Mouse (Mus musculus): ENCODE data around the gene Nup205.
"Not testable (repeated sequence)": the region's sequence is repeated elsewhere in the genome, so short reads cannot be mapped to it uniquely, and the experiment has no call there.

Nup205 gene

DNA sequence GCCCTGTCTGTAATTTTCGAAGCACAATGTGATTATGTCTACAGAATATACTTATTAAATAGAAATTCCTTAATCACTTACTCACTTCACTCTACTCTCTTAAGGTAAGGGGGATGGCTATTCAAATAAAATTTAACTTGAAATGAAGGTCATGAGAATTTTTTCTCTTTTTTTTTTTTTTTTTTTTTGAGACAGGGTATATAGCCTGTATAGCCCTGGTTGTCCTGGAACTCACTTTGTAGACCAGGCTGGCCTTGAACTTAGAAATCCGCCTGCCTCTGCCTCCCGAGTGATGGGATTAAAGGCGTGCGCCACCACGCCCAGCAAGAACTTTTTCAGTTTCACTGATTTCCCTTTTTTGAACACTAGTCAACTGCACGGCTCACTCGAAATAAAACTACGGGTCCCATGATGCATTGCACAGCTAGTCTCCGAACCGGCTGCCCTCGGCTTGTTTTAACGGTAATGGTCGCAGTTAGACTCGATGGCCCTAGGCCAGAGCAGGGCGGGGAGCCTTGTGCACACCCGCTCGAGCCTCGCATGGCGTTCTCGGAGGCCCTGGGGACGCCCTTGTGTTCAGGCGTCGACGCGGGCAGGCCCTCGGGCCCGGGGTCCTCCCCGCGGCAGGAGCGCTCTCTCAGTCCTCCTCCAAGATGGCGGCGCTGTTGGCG lies at the start of gene Nup205:
Gene Nup205 (plus strand): TSS at position 443 of the 671 bp plus-strand sequence.
- peak; percentile 68 to 79 for DNase-seq (ENCODE audit: low spot score in 2 of 2)

DNA sequence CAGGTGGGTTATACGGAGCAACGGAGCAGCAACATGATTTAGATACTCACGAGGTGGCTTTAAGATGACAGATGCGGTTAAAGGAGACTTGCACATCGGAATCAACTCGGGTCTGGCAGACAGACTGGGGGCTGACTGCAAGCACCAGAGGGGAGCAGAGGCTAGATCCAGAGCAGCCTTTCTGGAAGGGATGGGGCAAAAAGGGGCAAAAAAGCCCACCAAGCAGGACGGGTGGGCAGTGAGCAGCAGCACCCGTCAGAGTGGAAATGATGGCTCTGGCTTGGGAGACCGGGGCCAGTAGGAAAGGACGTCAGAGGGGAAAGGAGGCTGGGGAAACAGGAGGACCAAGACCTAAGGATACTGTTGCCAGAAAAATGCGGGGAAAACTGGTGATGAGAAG lies 44.4 kb upstream of the Nup205 start:
- DNase-seq (ENCODE audit: low spot score in 2 of 2) = no peak

DNA sequence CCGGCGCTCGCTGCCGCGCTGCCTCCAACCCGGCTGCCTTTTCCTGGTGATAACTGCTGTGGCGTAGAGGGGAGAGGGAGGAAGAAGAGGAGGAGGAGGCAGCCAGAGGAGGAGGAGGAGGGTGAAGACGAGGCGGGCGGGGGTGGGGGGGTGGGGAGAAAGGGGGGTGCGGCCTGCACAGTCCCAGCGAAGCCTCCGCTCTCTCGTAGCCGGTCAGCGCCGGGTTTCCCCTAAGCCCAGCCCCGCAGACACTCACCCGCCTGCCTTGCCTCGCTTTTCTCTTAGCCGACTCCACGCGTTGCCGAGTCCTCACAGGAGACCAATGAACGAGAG lies 44.0 kb upstream of the Nup205 start:
- no peak for DNase-seq (ENCODE audit: low spot score in 2 of 2)

DNA sequence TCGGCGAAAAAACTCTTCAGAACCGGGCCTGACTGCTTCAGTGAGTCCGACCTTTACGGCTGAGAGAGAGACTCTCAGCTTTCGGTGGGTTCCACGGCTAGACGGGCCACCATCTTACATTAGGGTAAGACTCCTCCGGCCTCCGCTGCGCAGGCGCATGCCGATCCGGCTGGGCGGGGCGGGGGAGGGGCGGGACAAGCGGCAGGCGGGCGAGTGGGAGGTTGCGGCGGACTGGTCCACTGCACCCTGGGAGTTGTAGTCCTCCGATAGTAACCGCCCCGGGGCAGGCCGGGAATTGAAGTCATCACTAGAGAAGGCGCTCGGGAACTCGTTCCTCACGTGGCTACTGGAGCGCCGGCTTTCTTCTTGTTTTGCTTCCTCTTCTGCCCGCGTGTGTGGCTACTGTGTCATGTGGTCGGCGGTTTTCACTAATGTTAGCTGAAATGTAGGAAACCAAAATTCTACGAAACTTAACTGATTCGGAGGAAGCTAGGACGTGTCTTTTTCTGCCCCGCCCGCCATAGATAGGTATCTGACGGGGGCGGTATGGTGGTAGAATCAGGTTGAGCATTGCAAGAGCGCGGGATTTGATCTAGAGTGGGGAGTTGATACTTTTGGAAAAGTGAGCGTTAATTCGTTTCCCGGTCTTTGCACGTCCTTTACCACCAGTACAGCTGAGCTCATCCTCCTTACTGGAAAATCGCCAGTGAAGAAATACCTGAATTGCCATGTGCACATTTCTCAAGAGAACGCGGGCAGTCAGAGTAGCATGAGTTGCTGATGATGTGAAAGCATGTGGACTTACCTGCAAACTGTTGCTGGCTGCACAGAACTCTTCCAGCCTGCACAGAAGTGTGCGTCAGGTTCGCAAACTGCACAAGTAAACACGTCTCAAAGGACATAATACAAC lies 43.4 kb upstream of the Nup205 start, which contains the start of gene Cnot4:
Gene Cnot4 (minus strand): TSS at position 146 of the 910 bp plus-strand sequence.
- peak; percentile 98 to 99 for DNase-seq (ENCODE audit: low spot score in 2 of 2)

DNA sequence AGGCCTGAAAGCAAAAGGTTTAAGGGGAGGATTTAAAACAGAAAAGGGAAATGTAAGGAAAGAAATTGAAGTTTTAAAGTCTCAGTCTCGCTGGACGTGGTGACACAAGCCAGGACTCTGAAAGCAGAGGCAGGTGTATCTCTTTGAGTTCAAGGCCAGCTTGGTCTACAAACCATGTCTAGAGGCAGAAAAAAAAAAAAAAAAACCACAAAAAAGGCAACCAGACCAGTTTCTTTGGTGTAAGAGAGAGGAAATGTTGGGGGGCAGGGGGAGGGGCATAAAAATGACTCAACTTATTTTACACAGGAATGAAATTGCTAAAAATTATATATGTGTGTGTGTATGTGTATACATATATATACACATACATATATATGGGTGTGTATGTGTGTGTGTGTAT lies 42.4 kb upstream of the Nup205 start:
- DNase-seq (ENCODE audit: low spot score in 2 of 2) = no peak

DNA sequence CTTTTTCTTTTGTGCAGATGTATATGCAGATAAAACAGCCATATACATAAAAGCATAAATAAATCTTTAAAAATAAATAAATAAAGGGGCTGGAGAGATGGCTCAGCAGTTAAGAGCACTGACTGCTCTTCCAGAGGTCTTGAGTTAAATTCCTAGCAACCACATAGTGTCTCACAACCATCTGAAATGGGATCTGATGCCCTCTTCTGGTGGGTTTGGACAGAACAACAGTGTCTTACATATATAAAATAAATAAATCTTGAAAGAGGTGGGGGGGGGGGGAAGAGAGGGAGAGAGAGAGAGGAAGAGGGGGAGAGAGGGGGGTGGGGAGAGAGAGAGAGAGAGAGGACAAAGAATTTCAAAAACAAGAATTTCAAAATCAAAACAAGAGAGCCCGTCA lies 36.9 kb upstream of the Nup205 start:
- DNase-seq (ENCODE audit: low spot score in 2 of 2) = no peak

DNA sequence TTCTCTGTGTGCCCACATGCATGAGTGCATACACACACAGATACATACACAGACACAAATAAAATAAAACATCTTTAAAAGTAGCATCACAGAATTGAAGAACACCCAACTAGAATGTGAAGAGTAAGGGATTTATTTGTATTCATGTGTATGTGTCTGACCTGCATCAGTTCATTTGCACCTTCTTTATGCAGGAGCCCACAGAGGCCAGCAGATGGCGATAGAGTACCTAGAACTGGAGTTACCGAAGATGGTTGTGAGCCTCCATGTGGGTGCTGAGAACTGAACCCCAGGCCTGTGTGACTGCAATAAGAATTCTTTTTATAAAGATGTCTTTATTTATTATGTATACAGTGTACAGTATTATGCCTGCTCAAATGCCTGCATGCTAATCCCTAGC lies 31.7 kb upstream of the Nup205 start:
- DNase-seq (ENCODE audit: low spot score in 2 of 2) = no peak

DNA sequence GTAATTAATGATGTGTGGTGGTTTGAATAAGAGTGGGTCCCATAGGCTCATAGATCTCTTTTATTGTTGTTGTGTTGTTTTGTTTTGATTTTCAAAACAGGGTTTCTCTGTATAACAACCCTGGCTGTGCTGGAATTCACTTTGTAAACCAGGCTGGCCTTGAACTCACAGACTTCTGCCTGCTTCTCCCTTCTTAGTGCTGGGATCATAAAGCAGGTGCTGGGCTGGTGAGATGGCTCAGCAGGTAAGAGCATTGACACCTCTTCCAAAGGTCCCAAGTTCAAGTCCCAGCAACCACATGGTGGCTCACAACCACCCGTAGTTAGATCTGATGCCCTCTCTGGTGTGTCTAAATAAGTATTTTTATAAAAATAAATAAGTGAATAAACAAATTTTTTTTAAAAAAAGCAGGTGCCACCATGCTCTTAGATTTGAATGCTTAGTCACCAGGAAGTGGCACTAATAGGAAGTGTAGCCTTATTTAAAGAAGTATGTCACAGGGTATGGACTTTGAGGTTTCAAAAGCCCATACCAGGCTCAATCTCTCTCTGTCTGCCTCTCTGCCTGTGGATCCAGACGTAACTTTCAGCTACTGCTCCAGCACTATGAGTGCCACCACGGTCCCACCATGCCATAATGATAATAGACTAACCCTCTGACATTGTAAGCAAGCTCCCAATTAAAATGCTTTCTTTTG lies 29.3 kb upstream of the Nup205 start:
- no peak for DNase-seq (ENCODE audit: low spot score in 2 of 2)

DNA sequence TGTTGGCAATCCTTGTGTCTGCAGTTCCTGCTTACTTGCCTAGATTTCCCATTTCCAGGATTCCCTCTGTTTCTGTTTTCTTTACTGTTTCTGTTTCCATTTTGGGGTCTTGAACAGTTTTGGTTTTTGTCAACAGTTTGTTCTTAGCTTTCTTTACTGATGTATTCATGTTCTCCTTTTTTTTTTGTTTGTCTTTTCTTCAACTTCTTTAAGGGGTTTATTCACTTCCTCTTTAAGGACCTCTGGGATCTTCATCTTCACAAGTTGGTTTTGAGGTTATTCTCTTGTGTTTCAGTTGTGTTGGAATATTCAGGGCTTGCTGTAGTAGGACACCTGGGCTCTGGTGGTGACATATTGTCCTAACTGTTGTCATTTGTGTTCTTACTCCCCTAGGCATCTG lies 22.7 kb upstream of the Nup205 start:
- no peak for DNase-seq (ENCODE audit: low spot score in 2 of 2)

DNA sequence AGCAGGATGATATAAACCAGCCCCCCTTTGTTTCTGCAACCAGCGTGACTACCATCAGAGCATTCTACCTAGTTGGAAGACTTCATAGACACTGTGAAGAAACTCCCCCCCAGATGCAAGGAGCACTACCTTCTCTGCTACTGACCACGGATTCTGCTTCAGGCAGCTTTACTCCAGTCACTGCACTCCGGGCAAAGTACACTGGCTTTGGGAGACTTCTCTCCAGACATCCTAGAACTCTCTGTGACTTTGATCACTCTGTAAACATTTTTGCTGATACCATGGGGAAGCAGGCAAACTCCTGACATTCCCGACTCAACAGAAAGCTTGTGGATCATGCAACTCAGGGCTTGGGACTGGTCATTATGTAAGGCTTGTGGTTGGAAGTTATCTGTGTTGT lies 8.0 kb upstream of the Nup205 start:
- DNase-seq (ENCODE audit: low spot score in 2 of 2) = no peak

DNA sequence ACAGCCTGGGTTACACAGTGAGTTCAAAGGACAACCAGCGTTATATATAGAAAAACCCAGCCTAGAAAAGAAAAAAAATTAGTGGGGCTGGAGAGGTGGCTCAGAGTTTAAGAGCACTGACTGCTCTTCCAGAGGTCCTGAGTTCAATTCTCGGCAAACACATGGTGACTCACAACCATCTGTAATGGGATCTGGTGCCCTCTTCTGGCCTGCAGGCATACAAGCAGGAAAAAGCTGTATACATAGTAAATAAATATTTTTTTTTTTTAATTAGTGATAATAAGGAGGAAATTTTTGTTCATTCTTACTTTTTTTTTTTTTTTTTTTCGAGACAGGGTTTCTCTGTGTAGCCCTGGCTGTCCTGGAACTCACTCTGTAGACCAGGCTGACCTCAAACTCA lies 5.2 kb upstream of the Nup205 start:
- not testable (repeated sequence) for DNase-seq (ENCODE audit: low spot score in 2 of 2)

DNA sequence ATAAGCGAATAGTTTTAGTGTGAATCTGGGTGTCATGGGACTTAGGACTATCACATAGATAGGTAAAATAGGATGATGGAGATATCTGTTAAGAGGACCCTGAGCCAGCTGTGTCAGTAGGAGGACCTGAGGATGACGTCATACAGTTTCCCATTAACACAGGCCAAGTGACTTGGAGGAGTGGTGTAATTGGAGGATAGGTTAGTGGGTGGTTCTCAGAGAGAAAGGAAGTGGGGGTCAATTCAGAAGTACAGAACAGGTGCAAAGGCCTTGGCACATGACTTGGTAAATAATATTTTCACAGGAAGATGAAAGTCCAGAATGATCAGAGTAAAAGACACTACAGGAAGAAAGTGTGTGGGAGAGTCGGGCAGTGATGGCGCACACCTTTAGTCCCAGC lies 4.0 kb upstream of the Nup205 start:
- DNase-seq (ENCODE audit: low spot score in 2 of 2) = no peak

DNA sequence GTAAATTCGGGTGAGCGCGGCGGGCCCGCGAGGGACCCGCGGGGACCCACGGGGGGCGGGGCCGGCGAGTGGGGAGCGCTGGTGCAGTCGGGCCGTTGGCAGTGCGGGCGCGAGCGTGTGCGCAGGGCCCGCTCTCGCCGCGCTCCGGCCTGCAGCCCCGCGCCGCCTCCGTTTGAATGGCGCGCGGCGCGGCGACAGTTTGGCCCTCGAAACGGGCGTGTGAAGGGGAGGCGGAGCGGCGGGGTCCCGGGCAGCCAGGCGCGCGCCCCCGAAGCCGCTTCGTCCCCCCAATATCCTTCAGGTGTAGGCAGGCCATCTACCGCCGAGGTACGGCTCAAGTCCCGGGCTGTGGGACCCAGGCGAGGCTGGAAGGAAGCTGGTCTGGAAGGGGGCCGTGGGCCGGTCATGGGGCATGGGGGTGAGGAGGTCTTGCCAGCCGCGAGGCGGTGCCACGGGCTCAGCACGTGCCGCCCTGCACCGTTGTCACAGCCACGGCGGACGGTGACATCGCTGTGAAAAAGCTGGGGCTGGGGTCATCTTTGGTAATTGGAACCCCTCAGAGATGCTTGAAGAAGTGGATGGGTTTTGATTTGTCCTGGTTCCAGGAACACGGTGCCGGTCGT lies 540 bp downstream of the Nup205 start:
- DNase-seq (ENCODE audit: low spot score in 2 of 2) = peak in 1 of 2 experiments; percentile 17

DNA sequence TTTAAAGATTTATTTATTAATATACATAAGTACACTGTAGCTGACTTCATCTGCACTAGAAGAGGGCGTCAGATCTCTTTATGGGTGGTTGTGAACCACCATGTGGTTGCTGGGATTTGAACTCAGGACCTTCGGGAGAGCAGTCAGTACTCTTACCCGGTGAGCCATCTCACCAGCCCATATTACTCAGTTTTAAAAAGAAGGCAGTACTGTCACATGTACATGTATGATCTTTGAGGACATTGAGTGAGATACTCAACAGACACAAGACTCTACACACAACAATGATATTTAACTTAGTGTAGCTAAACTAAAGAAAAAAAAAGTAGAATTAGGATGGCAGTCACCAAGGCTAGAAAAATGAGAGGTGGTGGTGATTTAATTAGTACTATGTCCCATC lies 2.1 kb downstream of the Nup205 start:
- not testable (repeated sequence) for DNase-seq (ENCODE audit: low spot score in 2 of 2)

DNA sequence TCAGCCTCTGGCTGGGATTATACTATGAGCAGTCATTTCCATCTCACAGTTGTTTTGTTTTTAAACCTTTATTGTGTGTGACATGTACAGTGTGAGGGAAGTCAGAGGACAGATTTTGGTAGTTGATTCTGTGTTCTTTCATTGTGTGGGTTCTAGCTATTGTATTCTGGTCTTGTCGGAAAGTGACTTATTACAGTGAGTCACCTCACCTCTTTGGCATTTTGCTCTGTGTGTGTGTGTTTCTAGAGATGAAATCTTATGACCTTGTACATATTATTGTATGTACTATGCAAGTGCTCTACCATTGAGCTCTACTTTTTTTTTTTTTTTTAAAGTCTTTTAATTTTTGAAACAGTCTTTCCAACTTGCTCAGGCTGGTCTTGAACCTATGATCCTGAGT lies 7.6 kb downstream of the Nup205 start:
- no peak for DNase-seq (ENCODE audit: low spot score in 2 of 2)

DNA sequence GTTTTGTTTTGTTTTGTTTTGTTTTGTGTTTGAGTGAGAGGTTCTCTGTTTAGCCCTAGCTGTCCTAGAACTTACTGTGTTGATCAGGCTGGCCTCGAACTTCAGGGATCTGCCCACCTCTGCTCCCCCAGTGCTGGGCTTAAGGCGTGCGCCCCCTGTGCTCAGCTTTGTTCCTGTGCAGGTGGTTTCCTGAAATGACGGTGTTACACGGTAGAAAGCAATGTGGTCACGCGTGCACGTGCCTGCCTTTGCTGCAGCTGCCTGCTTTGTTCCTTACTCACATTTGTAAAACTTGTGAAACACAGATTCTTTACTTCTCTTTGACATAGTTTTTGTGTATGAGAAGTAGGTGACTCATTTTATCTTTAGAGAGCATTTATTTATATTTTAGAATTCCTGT lies 14.0 kb downstream of the Nup205 start:
- DNase-seq (ENCODE audit: low spot score in 2 of 2) = no peak

DNA sequence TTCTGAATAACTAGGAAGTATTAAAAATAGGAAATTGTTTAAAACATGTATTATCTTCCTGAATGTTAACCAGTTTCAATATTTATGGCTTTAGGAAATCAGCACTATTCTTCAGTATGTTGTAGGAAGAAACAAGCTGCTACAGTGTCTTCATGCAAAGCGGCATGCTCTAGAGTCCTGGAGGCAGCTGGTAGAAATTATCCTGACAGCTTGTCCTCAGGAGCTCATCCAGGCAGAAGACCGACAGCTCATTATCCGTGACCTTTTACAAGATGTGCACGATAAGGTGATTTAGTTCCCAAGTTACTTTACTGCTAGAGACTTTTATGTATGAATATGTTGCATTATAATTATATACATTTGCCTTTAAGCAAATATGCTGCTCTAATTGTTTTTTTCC lies 48.5 kb downstream of the Nup205 start:
- DNase-seq (ENCODE audit: low spot score in 2 of 2) = no peak

DNA sequence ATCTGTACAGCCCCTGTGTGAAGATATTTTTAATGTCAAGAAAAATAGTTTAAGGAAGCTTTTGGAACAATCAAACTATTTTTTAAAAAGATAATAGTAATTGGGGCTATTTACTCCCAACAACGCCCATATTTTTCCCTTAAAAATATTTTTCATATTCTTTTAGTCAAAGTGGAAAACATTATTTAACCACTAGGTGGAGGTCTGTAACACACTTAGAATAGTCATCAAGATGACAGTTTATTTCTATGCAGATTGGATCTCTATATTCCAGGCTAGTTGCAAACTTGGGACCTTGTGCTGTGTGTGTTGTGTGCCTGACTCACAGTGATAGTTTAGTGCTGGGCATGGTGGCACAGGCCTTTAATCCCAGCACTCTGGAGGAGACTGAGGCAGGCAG lies 52.2 kb downstream of the Nup205 start:
- DNase-seq (ENCODE audit: low spot score in 2 of 2) = no peak

DNA sequence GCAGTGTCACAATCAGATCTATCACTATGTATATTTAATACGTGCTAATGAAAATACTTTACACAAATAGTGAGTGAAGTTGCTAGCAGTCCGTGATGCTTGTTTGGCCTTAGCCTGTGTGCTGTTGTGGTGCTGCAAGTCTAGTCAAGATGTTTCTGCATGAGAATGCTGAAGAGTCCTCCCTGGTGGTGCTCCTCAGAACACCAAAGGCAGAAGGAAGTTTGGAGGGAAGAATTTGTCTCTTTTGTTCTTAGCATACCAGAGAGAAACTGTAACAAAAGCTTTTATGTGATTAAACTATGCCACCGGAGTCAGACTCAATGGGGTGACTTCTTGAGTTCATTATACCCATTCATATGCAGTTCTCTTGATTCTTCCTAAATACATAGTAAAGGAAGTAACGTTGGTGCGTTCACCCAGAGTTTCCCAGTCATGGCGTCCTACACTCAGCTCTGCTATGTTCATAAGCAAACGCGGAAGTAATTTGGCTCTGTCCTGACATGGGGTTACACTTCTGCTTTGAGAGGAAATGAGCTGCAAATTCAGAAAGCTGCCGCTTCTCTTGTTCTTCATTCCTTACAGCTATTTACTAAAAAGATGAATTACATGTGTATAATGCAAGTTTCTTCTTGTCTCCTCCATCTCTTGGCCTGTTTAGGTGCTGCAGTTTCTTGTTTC lies 59.0 kb downstream of the Nup205 start:
- DNase-seq (ENCODE audit: low spot score in 2 of 2) = no peak

DNA sequence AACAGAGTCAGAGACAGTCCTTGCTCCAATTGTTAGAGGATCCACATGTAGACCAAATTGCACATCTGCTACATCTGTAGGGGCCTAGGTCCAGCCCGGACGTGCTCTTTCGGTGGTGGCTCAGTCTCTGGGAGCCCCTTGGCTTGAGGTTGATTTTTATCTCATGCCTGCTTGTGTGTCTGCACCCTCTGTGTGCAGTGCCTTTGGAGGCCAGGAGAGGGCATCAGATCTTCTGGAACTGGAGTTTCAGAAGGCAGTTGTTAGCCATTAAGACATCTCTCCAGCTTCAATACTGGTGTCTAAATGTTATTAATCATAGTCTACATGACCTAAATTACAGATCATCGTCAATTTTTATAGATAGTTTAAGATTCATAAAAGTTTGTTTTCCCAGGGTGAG lies 66.0 kb downstream of the Nup205 start:
- DNase-seq (ENCODE audit: low spot score in 2 of 2) = no peak

DNA sequence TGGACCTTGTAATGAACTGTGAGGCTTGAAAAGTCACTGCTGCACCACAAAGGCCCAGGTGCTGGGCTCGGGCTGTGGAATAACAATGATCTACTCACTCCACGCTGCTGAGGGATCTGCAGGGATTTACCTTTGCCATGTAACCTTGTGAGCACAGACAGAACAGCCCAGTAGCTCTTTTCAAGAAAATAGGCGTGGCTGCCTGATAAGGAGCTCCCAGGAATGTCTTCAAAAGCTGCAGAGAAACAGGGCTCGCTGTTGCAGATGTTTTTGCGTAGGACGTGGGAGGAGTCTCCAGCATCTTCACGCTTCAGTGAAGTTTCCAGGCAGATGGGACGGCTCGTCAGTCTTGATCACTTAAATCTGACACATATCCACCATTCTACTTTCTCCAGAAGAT lies 66.8 kb downstream of the Nup205 start:
- no peak for DNase-seq (ENCODE audit: low spot score in 2 of 2)

DNA sequence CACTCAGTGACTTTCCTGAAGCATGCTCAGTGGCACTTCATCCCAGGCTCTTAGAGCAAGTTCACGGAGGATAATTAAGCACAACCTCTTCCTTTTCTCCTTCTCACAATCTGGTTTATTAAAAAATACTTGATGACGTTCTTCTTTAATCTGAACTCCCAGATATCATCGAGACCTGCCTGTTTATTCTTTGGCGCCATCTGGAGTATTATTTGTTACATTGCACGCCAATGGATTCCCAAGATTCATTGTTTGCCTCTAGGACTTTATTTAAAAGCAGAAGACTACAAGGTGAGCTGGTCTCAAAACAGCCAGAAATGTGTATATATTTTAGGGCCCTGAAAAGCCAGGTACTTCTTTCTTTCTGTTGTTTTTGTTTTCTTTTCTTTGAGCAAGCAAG lies 67.9 kb downstream of the Nup205 start:
- DNase-seq (ENCODE audit: low spot score in 2 of 2) = no peak
